Mouse (Mus musculus): ENCODE results near the gene Ahdc1.

GRCm38 (mm10) chr4:133016677-133017415 lies 5.8 kb downstream of the Ahdc1 start:
- no peak for TF ChIP-seq POLR2A (IDR thresholded peaks at IDR 0.05; ENCODE audit: borderline replicate concordance, extremely low read depth, low read depth, low read length)
- no peak for TF ChIP-seq CTCF (IDR thresholded peaks at IDR 0.05; ENCODE audit: insufficient read depth, low read length)

All from lung, adult 2 months (tissue).